Mouse (Mus musculus) left cerebral cortex, postnatal 14 days (tissue): ENCODE measurements around the gene Zfp513. TPM values are rescaled to one million over a fixed set of nuclear protein-coding genes. Genes with fewer than 3 reads are reported as not detected.

ENCODE experiments used
- DNase-seq, 2 experiments: peaks; one replicate each; pipeline ENCODE4 v3.0.0; 2021 to 2022; ENCODE audit warnings: low spot score in 2 of 2, mixed read lengths in 1 of 2
- intact Hi-C: fragments of 180-260 bp; cut with DNase I; formaldehyde crosslinking; loops from one replicate; pipeline ENCODE4 v1.15.1; 2025
- total RNA-seq, 2 experiments: library from RNA; stranded (reverse); gene quantifications; 2 replicates each; pipeline ENCODE4 v1.2.3; 2021

Gene Zfp513
- total RNA-seq, 2 experiments from 2014 or later, result 27.2 to 31.1 TPM

DNA sequence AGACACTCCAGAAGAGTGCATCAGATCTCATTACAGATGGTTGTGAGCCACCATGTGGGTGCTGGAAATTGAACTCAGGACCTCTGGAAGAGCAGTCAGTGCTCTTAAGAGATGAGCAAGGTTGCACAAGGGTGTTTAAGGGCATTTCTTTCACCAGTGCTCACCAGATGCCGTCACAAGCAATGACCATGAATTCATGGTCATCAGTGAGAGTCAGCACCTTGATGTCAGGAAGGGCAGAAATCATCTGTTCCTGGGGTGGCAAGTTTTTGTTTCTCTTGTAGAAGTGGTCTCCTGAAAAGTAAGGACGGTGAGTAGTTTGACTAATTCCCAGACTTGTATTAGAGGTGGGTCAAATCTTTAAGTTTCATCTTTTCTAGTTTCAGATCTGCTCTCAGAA is 1.8 kb upstream of the Zfp513 start:
- DNase-seq, result no peak
- intact Hi-C loops, result no loop called here

- intact Hi-C loops, result no loop called here
These were observed 830 bp upstream of the Zfp513 start for GRCm38 (mm10) chr5:31202933-31203332.

DNA sequence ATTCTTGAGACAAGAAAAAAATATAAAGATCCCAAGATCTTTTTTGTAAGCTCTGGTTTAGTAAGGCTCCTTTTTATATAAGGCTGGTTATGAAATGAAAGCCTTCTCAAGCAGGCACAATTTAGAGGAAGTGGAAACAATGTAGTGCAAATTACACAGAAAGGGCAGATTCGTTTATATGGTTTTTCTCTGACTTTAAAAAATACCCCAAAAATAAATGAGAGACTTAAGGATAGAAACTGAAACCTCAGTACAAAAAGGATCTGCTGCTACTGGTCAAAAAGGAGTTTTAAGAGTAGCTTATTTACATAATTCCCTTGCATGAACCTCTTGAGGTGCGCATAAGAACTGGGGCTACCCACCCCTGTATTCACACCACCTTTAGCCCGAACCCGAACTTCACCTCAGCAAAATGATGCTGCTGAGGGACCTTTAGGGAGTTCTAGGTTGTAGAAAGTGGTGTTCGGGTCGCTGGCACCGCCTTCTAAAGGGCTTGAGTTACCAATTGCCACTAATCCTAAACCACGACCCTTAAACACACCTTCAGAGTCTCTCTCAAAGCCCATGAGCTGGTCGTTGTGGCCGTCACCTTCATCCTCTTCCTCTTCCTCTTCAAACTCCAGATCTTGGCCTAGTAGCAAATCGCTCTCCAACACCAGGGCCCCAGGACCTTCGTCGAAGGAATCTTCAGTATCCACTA is 911 bp downstream of the Zfp513 start:
- no peak for DNase-seq
- intact Hi-C loops, result no loop called here

More at GRCm38 (mm10) chr5:31202933-31203332, 830 bp upstream of the Zfp513 start:
- no peak for DNase-seq

GRCm38 (mm10) chr5:31200327-31200768 is 1.8 kb downstream of the Zfp513 start:
- intact Hi-C loops, result no loop called here
- no peak for DNase-seq

DNA sequence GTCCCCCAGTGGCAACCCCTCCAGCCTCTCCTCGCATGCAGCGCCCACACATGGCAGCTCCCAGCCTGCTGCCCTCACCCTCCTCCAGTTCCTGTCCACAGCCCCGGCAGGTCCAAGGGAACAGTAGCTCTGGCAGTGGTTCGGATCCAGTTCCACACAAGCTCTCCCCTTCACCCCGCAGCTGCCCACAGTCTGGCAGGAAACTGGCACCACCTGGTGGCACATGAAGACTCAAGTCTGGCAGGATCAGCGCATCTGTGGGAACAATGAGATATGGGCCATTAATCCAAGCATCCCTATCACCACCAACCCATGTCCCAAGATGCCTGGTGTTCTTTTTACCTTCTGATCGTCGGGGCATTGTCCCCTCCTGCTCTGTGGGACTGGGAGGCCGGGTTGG is 2.2 kb downstream of the Zfp513 start:
- no peak for DNase-seq
- intact Hi-C loops, result loop anchor here (10.0 kb wide), 1 partner anchor 245 kb away; no protein-coding TSS in a partner anchor

GRCm38 (mm10) chr5:31199321-31199892 is 2.7 kb downstream of the Zfp513 start:
- DNase-seq, result no peak
- intact Hi-C loops, result loop anchor here (10.0 kb wide), 1 partner anchor 245 kb away; no protein-coding TSS in a partner anchor

GRCm38 (mm10) chr5:31198616-31199320 is 3.3 kb downstream of the Zfp513 start:
- intact Hi-C loops, result loop anchor here (10.0 kb wide), 1 partner anchor 244 kb away; no protein-coding TSS in a partner anchor

DNA sequence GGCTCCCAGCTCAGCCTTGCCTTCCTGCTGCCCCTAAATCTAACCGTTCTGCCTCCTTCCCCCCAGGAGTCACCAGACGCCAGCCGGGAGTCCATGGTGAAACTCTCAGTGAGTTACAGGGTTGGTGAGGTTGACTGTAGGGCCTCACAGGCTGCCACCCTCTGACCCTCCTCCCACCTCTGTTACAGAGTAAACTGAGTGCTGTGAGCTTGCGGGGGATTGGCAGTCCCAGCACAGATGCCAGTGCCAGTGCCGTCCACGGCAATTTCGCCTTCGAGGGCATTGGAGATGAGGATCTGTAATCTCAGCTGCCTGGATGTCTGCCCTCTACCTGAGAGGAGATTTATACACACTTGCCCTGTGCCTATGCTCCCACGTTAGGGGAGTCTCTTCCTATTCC is 3.9 kb downstream of the Zfp513 start:
- no peak for DNase-seq
- intact Hi-C loops, result loop anchor here (10.0 kb wide), 1 partner anchor 243 kb away; no protein-coding TSS in a partner anchor

More at GRCm38 (mm10) chr5:31198616-31199320, 3.3 kb downstream of the Zfp513 start:
- DNase-seq, result no peak

DNA sequence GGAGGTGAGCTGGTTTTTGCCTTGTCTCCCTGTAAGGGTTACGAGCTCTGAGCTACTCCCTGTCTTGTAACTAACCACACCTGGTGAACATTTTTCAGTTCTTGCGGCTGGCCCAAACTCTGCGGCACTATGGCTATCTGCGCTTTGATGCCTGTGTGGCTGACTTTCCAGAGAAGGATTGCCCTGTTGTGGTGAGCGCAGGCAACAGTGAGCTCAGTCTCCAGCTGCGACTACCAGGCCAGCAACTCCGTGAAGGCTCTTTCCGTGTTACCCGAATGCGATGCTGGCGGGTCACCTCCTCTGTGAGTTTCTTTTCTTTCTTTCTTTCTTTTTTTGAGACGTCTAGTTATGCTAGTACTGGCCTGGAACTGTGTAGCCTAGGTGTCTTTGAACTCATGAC is 5.0 kb downstream of the Zfp513 start:
- intact Hi-C loops, result loop anchor here (10.0 kb wide), 1 partner anchor 242 kb away; no protein-coding TSS in a partner anchor
- no peak for DNase-seq

- intact Hi-C loops, result loop anchor here (10.0 kb wide), 1 partner anchor 241 kb away; no protein-coding TSS in a partner anchor
- no peak for DNase-seq
These were observed 5.9 kb downstream of the Zfp513 start for GRCm38 (mm10) chr5:31196207-31196606.

- intact Hi-C loops, result loop anchor here (10.0 kb wide), 1 partner anchor 241 kb away; no protein-coding TSS in a partner anchor
- peak in 1 of 2 experiments; percentile 45 for DNase-seq
These were observed 6.4 kb downstream of the Zfp513 start for GRCm38 (mm10) chr5:31195671-31196070.

GRCm38 (mm10) chr5:31194486-31195485 is 7.3 kb downstream of the Zfp513 start:
- DNase-seq, result no peak
- intact Hi-C loops, result loop anchor here (10.0 kb wide), 1 partner anchor 240 kb away; no protein-coding TSS in a partner anchor

DNA sequence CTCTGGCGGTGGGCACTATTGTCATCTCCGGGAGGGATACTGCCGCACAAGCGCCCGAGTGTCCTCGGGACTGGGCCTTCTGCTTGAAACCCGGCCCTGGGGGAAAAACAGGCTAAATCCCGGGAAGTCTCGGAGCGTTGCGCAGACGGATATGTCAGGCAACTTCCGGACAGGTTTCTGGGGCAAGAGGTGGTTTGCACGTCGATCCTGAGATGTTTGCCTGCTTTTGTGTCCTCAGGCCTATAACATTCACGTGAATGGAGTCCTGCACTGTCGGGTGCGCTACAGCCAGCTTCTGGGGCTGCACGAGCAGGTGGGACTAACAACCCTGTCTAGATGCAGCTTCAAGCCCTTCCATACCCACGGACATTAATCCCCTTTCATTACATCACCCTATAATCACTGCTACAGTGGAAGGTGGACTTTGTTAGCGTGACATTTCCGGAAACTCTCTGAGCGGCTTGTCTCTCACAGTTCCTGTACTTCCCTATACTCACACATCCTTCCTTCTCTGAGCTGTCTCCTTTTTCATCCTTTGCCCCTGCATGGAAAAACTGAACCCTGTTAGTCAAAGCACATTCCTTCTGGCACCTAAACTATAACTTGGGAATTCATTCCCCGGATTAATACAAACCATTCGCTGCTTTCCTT is 8.3 kb downstream of the Zfp513 start:
- no peak for DNase-seq
- intact Hi-C loops, result loop anchor here (10.0 kb wide), 1 partner anchor 239 kb away; no protein-coding TSS in a partner anchor

- intact Hi-C loops, result loop anchor here (10.0 kb wide), 1 partner anchor 238 kb away; no protein-coding TSS in a partner anchor
These were observed 9.0 kb downstream of the Zfp513 start, which contains the start of the genes Snx17 and Eif2b4 for GRCm38 (mm10) chr5:31192939-31193630. TSS of gene Snx17 (plus strand) at chr5:31193227. TSS of gene Eif2b4 (minus strand) at chr5:31193430.

GRCm38 (mm10) chr5:31192045-31192938 is 9.8 kb downstream of the Zfp513 start:
- DNase-seq, result peak in 1 of 2 experiments; percentile 77
- intact Hi-C loops, result loop anchor here (10.0 kb wide), 1 partner anchor 237 kb away; no protein-coding TSS in a partner anchor

More at GRCm38 (mm10) chr5:31192939-31193630, 9.0 kb downstream of the Zfp513 start, which contains the start of the genes Snx17 and Eif2b4:
- DNase-seq, result peak; percentile 99 to 100

- intact Hi-C loops, result loop anchor here (10.0 kb wide), 1 partner anchor 235 kb away; no protein-coding TSS in a partner anchor
These were observed 11.9 kb downstream of the Zfp513 start for GRCm38 (mm10) chr5:31190201-31190600.

More at GRCm38 (mm10) chr5:31190201-31190600, 11.9 kb downstream of the Zfp513 start:
- DNase-seq, result no peak
